Mouse (Mus musculus): ENCODE results near the gene Tom1l2.

Tom1l2 gene

GRCm38 (mm10) chr11:60352559-60353411, at the start of gene Tom1l2, which contains the start of gene Drc3:
TSS of gene Tom1l2 (minus strand) at chr11:60352905.
TSS of gene Drc3 (plus strand) at chr11:60353329.
- DNase-seq, result peak; percentile 99 to 100

- DNase-seq, result peak; percentile 46 to 58
These were observed 44.5 kb upstream of the Tom1l2 start for GRCm38 (mm10) chr11:60397172-60397571.

GRCm38 (mm10) chr11:60396546-60396945, 43.8 kb upstream of the Tom1l2 start:
- peak; percentile 67 to 77 for DNase-seq

- DNase-seq, result no peak
These were observed 38.6 kb upstream of the Tom1l2 start for GRCm38 (mm10) chr11:60391346-60391745.

GRCm38 (mm10) chr11:60387944-60388343, 35.2 kb upstream of the Tom1l2 start:
- DNase-seq, result no peak

- peak; percentile 55 to 58 for DNase-seq
These were observed 33.2 kb upstream of the Tom1l2 start for GRCm38 (mm10) chr11:60385946-60386345.

GRCm38 (mm10) chr11:60384762-60385421, 32.2 kb upstream of the Tom1l2 start:
- DNase-seq, result peak; percentile 68 to 73

GRCm38 (mm10) chr11:60383518-60383917, 30.8 kb upstream of the Tom1l2 start:
- DNase-seq, result no peak

GRCm38 (mm10) chr11:60374481-60374880, 21.8 kb upstream of the Tom1l2 start:
- no peak for DNase-seq

- no peak for DNase-seq
These were observed 17.7 kb upstream of the Tom1l2 start for GRCm38 (mm10) chr11:60370431-60370830.

- DNase-seq, result peak; percentile 68 to 79
These were observed 16.7 kb upstream of the Tom1l2 start for GRCm38 (mm10) chr11:60369448-60369847.

- no peak for DNase-seq
These were observed 16.2 kb upstream of the Tom1l2 start for GRCm38 (mm10) chr11:60368909-60369308.

- DNase-seq, result no peak
These were observed 14.6 kb upstream of the Tom1l2 start for GRCm38 (mm10) chr11:60367256-60367655.

GRCm38 (mm10) chr11:60366239-60367019, 13.7 kb upstream of the Tom1l2 start:
- no peak for DNase-seq

GRCm38 (mm10) chr11:60360631-60361201, 8.0 kb upstream of the Tom1l2 start:
- no peak for DNase-seq

- DNase-seq, result no peak
These were observed 7.2 kb upstream of the Tom1l2 start for GRCm38 (mm10) chr11:60359936-60360335.

GRCm38 (mm10) chr11:60359138-60359537, 6.4 kb upstream of the Tom1l2 start:
- no peak for DNase-seq

GRCm38 (mm10) chr11:60358548-60358947, 5.8 kb upstream of the Tom1l2 start:
- no peak for DNase-seq

- DNase-seq, result no peak
These were observed 4.4 kb upstream of the Tom1l2 start for GRCm38 (mm10) chr11:60357116-60357515.

GRCm38 (mm10) chr11:60355952-60356351, 3.2 kb upstream of the Tom1l2 start:
- DNase-seq, result no peak

GRCm38 (mm10) chr11:60351925-60352371, 757 bp downstream of the Tom1l2 start:
- peak; percentile 67 to 68 for DNase-seq

- no peak for DNase-seq
These were observed 1.3 kb downstream of the Tom1l2 start for GRCm38 (mm10) chr11:60351388-60351787.

- peak; percentile 94 to 95 for DNase-seq
These were observed 6.2 kb downstream of the Tom1l2 start for GRCm38 (mm10) chr11:60346537-60346936.

Data from cerebellum, postnatal 10 days (tissue).